Mouse (Mus musculus) c-Kit-positive CD71-positive TER-119-negative erythroid progenitor cells, embryonic 14.5 days (primary cell): ENCODE data around the gene Kcna5.

Experiments used
- DNase-seq: peaks from one replicate; pipeline ENCODE4 v3.0.0-alpha.2; 2013; ENCODE audit warnings: low read depth

Kcna5 gene

DNA sequence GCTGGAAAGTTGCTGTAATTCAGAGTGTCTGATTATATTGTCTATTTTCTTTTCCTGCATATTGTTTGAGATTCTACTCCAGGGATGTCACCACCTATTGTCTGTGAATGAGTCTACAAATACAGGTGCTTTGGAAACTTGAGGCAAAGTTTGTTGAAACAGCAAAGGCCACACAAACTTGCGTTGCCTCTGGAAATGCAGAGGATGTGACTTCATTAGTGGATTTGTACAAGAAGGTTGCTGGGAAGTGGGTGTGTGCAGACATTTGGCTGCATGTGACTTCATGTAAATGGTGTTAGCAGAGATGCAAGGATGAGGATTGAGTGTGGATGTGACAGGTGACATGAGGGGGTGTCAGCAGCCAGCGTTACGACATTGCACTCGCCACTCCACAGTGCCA lies 1.7 kb upstream of the Kcna5 start:
- no peak for DNase-seq

DNA sequence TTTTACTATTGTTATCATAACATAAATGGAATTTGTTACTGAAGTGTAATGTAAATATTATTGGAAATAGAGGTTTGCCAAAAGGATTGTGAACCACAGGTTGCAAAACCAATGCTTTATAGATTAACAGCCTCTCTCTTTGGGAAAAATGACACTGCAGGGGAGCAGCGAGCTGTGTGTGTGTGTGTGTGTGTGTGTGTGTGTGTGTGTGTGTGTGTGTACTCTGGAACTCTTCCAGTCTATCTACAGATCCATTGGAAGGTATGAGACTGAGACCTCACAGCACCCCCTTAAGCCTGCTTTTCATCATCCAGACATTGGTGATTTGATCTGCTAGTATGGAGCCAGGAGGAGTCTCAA lies 679 bp upstream of the Kcna5 start:
- DNase-seq, result no peak

DNA sequence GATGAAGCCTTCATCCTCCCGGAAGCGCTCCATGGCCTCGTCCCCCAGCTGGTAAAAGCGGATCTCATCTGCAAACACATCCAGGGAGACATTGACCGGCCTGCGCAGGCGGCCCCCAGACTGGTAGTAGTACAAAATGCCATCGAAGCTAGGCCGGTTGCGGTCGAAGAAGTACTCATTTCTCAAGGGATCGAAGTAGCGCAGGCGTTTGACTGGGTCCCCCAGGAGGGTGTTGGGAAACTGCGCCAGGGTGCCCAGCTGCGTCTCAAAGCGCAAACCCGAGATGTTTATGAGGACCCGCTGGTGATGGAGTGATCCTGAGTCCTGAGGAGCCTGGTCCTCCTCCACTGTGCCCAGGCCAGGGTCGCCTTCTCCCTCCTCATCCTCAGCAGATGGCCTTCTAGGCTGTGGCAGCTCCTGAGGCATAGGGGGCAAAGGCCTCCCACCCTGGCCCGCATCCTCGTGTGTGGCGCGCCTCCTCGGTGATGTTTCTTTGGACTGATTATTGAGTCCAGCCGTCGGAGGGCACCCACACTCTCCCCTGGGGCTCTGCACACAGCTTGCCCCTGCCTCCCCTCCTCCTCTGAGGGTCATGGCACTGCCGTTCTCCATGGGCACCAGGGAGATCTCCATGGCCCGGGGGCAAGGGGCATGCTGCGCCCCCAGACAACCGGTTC lies 543 bp downstream of the Kcna5 start:
- DNase-seq, result no peak

DNA sequence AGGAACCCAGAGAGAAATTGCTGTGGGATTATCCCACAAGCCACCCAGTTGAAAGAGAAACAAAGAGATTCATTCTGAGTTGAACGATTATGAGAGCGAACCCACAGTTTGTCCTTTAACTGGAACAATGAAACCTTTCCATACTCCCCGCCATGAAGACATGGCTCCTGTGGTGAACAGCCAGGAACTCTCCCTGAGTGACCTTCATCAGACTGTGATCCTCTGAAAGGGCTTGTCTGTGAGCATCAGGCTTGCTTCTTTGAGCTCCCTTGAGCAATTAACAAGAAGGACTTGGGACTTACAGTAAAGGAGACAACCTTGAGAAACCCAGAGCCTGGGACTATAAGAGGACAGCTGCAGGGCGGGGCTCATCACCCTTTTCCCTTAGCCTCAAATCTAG lies 3.9 kb downstream of the Kcna5 start:
- DNase-seq, result no peak

DNA sequence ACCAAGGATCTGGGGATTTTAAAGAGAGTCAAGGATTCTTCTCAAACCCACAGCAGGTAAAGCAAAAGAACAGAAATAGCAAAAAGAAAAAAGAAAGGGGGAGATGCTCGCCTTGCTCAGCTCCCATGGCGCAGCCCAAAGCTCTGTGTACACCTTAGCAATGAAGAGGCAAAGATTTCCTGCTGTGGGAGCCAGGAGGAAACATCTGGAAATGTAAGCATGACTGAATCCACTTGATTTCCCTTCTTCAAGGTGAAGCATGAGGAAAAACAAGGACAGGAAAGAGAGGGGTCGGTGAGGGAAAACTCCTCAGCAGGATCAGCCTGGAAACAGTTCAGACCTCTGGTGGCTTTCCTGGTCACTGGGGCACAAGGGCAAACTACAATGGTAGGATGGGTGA lies 5.2 kb downstream of the Kcna5 start:
- DNase-seq, result no peak

DNA sequence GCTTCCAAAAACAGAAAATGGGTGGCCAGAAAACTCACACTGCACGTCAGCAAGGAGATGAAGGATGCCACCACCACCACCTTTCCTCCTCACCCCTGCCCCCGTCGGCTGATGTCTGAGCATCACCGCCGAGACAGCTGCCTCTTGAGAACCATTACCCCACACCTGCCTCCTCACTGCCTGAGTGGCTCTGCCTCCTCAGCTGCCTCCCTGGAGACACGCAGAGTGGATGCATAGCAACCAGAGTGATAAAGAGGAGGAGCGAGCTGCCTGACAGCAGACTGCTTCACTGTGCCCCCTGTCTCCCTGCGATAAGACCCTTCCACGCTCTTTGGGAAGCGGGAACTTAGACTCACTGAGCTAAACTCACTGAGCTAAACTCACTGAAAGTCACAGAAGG lies 20.5 kb downstream of the Kcna5 start:
- DNase-seq, result no peak

DNA sequence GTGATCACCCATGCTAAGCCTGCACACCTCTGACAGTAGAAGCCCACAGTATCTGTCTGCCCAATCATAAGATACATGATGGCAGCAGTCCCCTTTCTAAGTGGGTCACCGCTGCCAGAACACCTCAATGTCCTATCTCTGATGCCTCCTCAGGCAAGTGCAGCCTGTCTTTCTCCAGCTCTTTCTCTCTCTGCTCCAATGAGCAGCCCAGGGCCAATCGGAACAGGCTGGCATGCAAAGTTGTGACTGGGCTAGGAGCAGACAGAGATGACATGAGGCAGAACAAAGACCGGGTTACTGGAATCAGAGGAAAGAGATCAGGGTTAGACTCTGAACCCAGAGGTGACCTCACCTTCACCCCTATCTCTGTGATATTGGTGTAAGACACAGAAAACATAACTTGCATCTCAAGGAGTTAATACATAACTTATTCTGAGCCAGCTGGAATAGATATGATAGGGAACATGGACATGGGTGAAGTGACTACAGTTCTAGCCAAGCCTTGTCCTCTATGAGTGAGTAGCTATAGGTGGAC lies 21.4 kb downstream of the Kcna5 start:
- no peak for DNase-seq

DNA sequence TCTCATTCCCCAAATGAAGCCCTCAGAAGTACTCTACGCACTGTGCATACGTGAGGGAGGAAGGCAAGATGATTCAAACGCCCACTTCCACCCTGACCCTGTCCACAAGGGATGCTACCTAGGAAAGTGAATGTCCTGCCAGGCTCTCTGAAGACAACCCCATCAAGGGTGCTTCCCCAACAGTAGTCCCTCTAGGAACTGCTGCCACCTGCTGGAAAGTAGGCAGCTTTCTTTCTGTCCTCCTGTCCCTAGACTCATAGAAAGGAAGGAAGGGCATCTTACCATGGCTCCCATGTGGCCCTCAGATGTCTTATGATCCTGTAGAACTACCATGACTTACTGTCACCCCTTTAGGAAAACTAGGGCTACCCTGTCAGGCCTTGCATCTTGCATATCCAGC lies 22.1 kb downstream of the Kcna5 start:
- no peak for DNase-seq

DNA sequence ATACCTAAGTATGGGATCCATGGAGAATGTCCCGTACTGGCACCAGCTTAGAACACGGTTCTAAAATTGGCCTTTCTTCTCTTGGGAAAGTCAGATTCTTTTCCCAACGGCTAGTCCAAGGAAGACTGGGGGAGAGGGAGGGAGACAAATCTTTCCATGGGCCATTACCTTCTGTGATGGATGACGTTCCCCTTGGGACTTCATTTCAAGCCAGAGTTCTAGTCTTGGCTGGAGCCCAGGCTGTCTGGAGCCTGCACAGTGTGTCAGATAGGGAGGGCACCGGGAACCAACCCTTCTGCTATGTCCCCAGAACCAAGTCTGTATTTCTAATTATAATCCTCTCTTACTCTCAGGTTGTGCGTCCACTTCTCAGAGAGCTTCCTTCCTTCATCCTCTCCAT lies 26.5 kb downstream of the Kcna5 start:
- DNase-seq, result no peak

DNA sequence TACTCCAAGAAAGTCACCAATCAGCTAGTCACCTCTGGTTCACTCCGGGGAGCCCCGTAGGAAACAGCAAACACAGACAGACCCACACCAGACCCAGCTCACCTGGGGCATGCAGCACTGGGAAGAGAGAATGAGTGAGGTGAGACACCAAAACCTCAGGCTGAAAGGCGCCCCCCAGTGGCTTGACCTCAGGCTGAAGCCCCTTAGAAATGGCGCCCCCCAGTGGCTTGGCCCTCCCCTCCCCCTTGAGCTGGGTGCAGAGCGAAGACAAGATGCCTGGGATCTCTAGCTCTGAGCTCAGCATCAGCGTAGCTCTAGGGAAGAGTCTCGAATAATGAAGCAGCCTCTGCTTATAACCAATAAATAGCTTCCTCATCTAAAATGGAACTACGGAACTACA lies 31.3 kb downstream of the Kcna5 start:
- DNase-seq, result no peak

DNA sequence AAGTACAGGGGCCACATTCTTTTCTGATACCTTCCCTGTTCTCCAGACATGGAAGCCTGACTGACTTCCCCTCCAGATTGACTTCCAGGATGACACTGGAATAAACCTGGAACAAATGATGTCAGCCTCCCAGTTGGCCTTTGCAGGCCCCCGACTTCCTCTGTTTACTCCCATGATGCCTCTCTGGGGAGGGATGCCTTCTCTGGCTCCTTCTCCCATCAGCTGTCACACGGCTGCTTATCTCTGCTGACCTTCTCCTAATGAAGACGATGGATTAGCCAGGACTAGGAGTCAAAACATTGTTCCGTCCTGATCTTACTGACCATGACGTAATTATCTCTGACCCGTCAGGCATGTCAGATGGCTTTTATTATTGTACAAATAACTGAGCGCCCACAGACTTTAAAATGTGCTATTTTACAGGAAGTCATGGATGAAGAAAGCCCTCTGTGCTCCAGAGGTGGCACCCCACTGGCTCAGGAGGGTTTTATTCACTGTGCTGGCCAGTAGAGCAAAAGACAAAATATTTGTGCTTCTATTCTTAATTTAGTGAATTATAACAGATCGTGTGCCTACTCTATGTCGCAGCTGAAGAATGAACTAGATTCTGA lies 32.4 kb downstream of the Kcna5 start:
- DNase-seq, result no peak

DNA sequence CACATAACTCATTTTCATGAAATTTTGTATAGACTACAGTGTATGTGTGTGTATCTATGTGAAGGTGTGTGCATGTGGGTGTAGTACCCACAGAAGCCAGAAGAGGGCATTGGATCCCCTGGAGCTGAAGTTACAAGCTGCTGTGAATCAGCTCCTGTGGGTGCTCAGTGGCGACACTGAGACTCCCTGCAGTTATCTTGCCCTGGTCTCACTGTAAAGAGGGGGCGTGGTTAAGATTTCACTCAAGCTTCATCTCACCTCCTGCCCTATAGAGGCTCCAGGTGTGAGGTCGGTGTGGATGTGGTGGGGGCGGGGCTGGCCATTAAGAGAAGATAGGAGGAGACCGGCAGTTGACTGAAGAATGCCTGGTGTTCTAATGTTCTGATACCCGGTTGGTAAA lies 34.2 kb downstream of the Kcna5 start:
- DNase-seq, result no peak

DNA sequence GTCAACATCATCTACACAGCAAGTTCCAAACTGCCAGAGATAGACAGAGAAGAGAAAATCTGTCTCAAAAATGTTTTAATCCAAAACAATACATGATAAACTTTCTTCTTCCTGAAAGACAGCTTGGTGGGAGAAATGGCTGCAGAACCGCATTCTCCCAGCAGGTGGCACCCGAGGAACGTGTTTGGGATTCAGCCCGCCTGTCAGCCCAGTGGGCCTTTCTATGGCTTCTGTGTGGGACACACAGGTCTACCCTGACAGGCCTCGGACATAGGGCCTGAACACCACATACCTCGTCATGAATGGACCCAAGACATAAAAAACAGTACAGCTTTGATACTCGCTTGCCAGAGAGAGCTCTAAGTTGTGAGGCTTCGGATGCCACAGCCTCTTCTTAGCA lies 35.1 kb downstream of the Kcna5 start:
- no peak for DNase-seq

DNA sequence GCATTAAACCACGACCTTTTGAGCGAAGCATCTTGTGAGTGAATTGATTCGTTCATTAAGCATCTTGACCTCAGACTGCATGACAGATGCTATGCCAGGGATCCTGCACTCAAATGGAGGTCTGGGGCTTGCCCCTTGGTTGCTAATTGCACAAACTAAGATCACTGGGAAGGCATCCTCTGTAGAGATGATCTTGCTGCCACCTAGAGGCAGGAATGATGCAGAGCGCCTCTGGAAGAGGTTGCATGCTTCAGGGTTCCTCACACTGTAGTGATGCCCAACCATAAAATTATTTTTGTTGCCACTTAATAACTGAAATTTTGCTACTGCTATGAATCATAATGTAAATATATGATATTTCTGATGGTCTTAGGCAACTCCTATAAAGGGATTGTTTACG lies 37.3 kb downstream of the Kcna5 start:
- no peak for DNase-seq

DNA sequence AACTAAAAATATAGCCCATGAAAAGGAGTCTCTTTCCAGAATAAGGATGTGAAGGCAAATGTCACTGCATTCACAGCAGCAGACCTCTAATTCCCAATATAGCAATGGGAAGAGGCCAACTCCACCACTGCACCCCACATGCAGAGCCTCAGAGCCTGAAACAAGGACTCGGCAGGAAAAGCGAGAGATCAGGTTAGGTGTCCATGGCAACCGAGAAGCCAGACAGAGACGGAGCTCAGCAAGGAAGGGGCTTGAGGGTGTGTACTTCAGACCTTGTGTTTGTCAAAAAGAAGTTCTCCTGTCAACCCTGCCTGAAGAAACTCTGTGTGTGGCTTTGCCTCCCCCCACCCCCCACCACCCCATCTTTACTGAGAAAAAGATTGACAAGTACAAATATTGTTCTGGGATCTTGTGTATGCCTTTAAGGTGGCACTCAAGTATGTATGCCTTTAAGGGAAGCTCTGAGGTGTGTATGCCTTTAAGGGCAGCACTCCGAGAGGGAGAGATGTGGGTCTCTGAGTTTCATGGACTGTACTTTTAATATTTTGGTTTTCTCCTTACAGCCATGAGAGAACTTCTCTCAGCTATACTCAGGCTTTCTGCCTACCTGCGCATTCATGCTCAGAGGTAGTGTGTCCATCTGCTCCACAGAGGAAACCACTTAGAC lies 37.9 kb downstream of the Kcna5 start:
- DNase-seq, result no peak

DNA sequence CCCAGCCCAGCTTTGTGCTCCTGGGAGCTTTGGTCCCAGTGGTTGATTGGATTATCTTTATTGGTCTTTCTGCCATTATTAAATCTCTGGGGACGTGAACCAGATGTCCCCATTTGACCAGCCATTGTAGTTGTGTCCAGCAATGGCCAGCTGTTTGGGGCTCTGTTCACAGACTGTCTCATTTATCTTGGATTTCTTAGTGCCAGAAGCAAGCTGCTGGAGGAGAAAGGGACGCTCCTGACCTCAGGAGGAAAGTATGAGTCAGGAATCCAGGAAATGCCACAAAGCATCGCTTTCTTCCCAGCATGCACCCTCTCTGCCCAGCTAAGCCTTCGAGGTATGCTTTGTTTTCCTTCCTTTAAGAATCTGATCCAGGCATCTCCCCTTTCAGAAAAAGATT lies 48.1 kb downstream of the Kcna5 start:
- no peak for DNase-seq

DNA sequence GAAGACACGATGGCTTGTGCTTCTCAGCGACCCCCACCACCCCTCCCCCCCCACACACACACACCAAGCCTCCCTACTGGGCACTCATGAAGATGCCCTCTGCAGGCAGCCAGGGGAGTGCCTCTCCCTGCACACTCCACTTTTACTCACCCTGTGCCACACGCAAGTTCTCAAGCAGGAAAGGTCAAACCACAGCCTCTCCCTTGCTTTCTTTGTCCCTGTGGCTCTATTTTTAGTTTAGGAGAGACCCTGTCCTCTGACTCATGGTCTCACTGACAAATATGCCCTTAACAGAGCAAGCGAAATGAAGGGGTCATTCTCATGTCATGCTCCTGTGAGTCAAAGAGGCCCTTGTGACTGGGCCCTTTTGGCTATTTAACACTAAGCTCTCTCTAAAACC lies 50.3 kb downstream of the Kcna5 start:
- no peak for DNase-seq

DNA sequence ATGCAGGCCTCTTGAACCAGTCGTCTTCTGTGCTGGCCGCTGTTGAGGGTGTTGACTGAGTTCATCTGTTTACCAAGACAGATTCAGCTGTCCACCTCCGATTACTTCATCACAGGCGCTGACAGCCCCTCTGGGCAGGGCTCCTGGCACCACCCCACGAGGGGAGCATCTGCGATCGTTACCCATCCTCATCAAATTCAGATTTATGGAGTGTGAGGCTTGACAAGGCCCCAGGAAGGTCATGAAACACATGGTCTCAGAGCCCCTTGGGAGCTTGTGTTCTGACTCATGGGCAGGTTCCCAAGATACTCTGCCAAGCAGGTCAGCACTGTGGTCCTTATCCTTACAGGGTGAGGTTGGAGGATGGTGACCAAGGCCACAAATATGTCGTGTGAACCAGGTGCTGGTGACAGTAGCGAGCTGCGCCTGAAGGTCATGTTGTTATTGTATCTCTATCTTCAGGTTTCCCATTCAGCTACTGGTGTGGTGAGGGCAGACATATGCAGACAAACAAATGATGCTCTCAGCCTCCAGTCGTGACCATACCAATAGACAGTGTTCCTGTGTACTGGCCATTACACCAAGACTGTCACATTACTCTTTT lies 51.8 kb downstream of the Kcna5 start:
- no peak for DNase-seq
